Comparison of ENCODE assay signal across 7 mouse cellular contexts in the genomic region with DNA sequence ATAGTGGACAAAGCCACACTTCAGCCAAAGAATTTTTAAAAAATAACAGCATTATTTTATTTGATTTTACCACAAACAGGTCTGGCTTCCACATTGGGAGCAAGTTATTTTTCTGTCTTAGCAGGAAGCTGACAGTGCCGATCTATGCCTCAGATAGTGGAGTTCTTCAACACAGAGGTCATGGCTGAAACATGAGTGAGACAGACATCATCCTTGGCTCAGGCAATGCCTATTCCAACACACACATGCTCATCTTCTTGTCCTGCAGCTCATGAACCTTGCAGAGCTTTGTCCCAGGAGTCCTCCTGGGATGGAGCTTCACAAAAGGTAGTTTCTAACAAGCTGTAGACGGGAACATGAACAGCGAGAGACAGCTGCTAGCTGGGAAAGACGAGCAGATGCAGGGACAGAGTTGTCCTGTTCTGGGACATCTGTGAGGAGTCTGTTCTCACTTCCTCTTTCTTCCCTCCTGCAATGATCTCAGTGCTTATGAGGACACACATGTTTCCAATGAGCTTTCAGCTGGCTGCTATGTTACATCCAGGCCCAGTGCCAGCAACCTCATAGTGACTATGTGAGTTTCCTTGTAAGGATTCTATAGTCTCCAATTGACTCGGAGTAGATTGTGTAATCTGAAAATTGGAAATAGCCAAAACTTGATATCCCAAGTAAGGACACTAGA.
DNase-seq lines count a peak whose midpoint lies in the region.

No protein-coding gene starts in this region.

- intact Hi-C loops in left cerebral cortex, postnatal 14 days (cut with DNase I), result no loop called here
- intact Hi-C loops in left cerebral cortex, postnatal 36 days (cut with DNase I), result no loop called here

- DNase-seq in left cerebral cortex, postnatal 14 days (ENCODE audit: low spot score in 2 of 2), result peak; percentile 19 to 71
- DNase-seq in left cerebral cortex, adult 9 months (ENCODE audit: low spot score in 2 of 2), result no peak
- peak; percentile 30 for DNase-seq in brain, adult 2 months (ENCODE audit: low read depth, low spot score)
- peak; percentile 8 for DNase-seq in gastrocnemius, postnatal 25 days
- peak; percentile 25 for DNase-seq in lung, postnatal 36 days
- DNase-seq in thymus, postnatal 36 days, result no peak
- no peak for DNase-seq in left cerebral cortex, postnatal 36 days (ENCODE audit: low spot score in 2 of 2)

Comparison
In these comparisons a context has a peak if more than half of its experiments do, and no peak if none do; other contexts are left out.
1. DNase-seq: peak in left cerebral cortex, postnatal 14 days (2 of 2), brain, adult 2 months (single experiment), gastrocnemius, postnatal 25 days (single experiment) and lung, postnatal 36 days (single experiment); none in left cerebral cortex, adult 9 months (0 of 2), thymus, postnatal 36 days (0 of 2) and left cerebral cortex, postnatal 36 days (0 of 2).